Mouse (Mus musculus): ENCODE results near the gene Rgs3.

Rgs3 gene

DNA sequence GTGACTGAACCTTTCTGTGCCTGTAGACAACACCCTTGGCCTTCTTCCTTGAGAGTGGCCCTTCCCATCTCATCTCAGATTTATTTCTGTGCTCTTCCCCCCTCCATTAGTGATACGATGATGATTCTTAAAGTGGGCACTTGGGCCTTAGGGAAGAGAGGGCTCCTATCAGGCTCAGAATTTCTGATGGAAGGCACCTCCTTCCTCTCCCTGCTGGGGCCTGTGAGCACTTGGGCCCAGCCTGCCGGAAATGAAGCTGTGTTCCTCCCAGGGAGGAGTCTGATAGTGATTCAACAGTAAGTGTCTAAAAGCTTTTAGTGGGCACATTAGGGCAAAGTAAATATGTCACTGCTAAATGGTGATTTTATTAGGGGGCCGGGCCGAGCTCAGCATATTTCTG lies 67.7 kb downstream of the Rgs3 start:
- DNase-seq (ENCODE audit: low spot score): no peak

DNA sequence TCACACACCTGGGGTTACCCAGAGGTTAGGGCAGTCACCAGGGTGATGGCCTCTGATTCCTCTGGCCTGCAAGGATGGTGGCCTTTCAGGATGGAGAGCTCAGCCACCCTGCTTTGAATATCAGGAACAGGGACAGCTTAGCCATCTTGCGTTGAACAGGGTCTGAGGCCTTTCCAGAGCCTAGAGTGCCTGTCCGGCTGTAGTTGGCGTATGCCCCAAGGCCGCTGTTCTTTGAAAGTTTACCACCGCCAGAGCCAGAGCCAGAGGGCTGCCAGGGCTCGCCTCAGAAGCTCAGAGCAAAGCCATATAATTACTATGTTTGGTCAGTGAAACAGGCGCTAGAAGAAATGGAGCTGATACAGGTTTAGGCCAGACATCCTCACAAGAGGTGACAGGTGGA lies 68.9 kb downstream of the Rgs3 start:
- no peak for DNase-seq (ENCODE audit: low spot score)

DNA sequence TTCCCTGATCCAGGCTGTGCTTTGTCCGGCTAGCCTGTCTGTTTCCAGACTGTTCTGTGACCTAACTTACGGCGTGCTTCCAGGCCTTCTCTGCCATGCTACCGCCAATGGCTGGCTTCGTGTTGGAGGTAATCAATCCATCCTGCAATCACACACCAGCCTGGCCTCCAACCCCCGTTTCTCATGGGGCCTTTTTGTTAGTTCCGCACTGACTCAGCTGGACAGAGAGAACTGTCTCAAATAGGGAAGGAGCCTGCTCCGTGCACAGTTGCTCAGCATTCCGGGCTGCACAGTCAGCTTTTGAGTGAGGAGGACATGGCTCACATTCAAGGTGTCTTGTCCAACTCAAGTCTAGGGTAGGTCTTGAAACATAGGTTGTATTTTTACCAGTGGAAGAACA lies 69.8 kb downstream of the Rgs3 start:
- no peak for DNase-seq (ENCODE audit: low spot score)

DNA sequence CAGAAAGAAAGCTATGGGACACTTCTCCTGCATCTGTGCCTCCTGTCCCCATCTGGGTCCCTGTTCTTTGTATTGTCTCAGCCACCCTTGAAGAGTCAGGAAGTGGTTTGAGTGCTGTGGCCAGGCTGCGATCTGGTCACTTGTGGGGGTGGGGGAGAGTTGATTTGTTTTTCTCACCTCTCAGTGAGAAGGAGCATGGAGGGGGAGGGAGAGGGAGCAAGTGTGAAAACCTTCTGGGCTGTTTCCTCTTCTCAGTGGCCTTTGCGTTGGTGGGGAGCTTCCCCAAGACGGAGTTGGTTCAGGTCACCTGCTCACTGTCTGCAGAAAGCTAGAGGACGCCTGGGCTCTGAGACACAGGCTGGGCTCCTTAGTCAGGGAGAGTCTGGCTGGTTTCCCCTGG lies 70.3 kb downstream of the Rgs3 start:
- DNase-seq (ENCODE audit: low spot score): no peak

DNA sequence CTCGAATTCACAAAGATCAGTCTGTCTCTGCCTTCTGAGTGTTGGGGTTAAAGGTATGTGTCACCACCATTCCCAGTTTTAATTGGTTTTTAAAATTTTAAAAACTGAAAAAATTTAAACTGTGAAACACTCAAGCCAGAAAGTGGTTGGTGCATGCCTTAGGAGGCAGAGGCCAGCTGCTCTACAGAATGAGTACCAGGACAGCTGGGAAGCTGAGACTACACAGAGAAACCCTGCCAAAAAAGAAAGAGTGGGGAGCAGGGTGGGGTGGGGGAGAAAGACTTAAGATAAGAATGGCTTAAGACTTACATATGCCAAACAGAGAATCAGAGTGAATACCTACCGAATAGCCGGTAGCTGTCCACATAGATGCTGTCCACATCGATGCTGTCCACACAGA lies 73.6 kb downstream of the Rgs3 start:
- no peak for DNase-seq (ENCODE audit: low spot score)

DNA sequence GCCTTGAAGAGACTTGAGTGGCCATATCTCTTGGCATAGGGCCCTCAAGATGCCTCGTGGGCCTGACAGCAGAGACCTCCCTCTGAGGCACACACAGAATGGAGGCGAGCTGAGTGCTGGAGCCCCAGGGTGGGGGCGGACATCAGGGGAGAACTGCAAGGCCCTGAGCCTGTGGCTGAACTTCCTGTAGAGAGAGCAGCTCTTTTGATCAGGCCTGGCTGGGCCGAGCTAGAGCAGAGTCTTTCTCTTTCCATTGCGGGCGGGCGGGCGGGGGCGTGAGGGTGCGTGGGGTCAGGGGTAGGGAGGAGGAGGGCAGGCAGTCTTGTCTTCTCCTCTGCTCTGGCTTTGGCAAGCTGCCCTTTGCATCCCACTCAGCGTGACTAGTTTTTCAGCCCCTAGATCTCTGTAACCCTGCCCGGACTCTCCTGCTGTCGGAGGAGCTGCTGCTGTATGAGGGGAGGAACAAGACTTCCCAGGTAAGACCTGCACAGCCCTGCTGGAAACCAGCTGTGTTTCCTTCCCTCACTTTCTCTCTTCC lies 74.5 kb downstream of the Rgs3 start:
- no peak for DNase-seq (ENCODE audit: low spot score)

DNA sequence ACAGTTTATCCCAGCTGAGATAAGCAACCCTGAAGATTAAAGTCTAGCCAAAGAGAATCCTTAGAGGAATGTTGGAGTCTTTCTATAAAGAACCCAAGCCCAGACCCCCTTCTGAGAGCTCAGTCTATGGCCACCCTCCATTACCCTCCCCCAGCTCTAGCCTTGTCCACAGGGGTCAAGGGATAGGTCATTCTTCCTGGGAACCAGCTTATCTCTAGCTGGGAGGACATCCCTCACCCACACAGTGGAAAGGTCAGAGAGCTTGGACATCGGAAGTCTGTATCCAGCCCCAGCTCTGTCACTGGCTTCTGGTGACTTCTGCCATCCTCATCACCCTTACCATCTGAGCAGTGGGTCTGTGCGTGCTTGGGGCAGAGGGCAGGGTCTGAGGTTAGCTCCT lies 75.2 kb downstream of the Rgs3 start:
- no peak for DNase-seq (ENCODE audit: low spot score)

DNA sequence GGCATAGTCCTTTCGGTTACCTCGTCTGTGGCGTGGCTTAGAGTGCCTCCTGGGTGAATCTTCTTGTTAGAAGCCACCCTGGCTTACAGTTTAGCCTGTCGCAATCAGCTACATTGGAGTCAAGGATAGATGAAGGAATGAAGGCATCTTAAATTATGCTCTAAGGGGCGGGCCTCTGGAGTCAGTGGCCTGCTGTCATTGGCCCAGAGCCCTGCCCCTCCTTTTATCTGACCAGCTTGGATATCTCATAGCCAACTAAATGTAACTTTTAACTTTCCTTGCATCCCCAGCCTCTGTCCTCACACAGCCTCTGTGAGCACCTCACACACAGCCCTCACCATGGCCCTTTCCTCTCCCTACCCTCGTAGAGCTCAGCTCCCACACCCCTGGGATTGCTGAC lies 76.4 kb downstream of the Rgs3 start:
- no peak for DNase-seq (ENCODE audit: low spot score)

DNA sequence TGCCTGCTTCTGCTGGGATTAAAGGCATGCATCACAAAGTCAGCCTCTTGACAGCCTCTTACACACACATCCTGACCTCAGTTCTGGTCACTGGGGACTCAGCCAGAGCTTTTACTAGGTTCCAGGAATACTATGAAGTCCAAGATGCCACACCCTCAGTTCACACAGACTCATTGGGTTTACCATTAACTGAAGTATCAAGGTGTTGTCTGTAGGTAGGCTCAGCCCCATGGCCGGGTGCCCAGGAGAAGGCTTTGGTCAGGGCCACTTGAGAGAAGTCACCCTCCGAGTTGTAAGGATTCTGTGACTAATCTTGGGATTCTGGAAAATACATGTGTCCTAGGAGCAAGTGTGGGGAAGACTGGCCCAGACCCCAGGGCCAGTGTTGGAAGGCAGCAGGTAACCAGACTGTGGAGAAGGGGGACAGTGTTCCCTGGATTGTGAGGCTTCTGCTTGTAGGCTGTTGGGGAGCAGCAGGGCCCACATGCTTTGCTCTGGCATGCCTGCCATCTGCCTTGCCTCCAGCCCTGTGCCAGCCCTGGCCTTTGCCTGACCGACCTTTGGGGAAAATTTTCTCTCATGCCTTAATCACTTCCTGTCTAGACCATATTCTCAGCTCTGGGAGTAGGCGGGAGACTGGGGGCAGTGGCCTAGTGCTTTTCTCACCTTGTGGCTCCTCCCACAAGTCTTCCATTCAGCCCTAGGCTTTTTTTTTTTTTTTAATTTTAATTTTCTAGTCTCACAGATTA lies 78.4 kb downstream of the Rgs3 start:
- DNase-seq (ENCODE audit: low spot score): no peak

DNA sequence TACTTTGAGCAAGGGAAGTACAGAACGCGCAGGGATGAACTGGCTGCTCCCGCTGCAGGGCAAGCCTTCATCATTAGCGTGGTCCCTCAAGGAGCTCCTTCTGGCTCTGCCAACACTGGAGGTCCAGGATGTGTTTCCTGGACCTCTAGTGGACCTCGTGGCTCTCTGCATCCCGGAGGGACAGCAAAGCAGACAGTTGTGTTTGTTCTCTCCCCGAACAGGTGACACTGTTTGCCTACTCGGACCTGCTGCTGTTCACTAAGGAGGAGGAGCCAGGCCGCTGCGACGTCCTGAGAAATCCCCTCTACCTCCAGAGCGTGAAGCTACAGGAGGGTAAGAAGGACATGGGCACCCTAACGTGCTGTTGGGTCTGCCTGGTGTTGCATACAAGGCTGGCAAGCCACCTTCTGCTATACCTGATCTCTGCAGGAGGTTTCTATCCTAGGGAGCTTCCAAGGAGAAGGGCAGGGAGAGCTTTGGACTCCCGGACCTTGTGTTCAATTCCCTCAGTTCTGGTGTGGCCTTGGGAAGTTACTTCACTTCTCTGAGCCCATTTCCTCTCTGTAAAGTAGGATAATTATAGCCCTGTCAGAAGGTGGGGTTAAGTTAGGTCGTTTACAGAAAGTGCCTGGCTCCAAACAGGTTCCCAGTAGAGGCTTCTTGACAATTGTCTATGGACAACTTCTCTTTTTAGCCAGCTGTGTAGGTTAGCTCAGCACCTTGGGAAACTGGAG lies 81.0 kb downstream of the Rgs3 start:
- no peak for DNase-seq (ENCODE audit: low spot score)

DNA sequence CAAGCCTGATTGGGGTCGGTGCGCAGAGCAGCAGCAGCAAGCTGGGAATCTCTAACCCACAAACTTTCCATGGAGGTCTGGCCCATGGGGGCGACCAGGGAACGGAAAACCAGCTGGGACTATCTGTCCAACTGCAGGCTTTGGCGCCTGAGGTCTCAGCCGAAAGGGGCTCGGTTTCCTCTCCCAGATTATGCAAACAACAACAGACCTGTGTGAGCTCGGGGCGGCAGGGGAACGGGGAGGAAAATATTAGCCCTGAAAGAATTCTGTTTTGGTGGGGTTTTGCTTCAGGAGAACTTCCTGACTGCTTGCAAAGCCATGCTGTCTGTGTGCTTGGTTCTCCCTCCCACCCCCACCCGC lies 81.6 kb downstream of the Rgs3 start:
- no peak for DNase-seq (ENCODE audit: low spot score)

DNA sequence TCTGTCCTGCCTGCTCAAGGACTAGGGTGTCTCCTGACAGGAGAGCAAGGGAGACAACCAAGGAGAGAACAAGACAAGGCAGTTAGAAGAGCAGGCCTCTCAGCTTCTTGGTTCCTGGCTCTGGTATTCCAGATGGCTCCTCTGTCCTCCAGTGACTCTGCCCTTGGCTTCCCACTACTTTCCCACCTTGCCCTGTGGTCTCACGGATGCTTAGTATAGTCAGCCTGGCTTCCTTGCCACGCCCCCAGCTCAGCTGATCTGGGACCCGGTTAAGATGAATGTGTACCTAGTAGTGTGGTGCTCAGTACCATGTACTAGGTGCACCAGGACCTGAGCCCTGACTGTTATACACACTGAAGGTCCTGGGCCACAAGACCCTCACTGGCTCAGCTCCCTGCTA lies 82.0 kb downstream of the Rgs3 start:
- no peak for DNase-seq (ENCODE audit: low spot score)

DNA sequence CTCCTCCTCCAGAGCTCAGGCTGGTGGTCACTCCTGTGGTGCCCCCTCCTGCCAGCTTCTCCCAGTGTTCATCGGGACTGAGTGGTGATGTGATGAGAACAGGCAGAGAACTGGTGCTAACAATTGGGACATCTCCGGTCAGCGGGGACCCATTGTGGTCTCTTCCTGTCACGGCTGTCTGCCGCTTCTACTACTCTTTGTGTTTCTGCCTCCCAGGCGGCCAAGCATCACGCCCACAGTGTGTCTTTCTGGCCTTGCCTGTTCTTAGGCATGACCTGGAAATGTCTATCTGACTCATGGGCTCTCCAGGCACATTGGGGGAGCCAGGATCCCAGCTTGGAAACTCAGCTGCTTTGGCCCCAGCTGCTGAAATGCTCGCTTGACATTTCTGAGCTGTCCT lies 83.8 kb downstream of the Rgs3 start:
- no peak for DNase-seq (ENCODE audit: low spot score)

DNA sequence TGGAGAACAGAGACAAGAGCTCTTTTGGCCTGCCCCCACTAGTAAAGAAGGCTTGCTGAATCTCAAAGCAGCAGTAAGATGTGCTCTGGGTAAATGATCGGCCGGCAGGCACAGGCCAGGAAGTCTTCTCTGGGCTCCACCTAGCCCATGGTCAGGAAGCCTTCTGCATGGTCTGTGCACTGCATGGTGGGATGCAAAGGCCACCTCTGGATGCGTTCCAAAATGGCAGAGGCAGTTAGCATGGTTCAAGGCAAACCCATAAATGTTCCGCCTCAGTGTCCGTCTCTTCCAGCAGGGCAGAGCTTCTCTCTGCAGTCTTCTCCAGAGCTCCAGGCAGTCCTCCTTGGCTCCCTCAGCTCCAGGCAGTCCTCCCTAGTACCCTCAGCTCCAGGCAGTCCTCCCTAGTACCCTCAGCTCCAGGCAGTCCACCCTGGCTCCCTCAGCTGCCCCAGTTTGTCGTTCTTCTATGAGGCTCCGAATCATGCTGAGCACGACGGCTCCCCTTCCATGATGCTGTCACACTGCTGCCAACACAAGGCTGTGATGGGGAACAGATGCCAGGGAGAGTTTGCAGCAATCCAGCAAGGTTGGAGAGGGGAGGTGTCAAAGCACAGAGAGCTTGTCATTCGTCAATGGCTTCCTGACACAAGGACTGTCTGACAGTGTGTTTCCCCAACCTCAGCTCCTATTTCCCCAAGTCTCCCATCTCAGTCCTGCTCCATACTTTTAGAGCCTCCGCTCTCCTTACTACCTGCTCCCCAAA lies 84.6 kb downstream of the Rgs3 start:
- DNase-seq (ENCODE audit: low spot score): no peak

DNA sequence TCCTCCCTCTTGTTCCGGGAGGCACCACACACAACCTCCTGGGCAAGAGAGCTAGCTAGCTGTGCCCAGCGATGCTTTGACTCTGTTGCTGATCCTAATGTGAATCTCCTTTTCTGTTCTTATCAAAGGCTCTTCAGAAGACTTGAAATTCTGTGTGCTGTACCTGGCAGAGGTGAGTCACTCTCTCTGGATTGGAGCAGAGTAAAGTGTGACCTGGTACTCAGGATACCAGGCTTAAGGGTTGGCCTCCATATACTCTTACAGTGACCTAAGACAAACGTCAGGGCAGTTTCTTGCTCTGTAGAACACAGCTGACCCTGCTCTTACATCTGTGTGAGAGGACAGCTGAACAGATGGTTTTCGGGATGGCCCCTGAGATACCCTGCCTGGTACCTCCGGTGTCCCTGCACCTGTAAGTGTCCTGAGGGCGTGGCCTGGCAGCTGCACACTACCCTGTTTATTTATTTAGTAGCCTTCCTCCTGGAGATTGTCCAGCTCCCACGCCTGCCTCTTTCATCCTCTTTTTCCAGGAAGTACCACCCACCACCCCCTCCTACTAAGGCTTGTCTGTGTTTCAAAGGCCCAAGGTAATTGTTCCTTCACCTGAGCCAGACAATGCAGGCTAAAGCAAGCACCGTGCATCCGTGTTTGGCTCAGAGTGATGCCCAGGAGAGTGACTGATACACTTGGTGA lies 87.1 kb downstream of the Rgs3 start:
- DNase-seq (ENCODE audit: low spot score): no peak

DNA sequence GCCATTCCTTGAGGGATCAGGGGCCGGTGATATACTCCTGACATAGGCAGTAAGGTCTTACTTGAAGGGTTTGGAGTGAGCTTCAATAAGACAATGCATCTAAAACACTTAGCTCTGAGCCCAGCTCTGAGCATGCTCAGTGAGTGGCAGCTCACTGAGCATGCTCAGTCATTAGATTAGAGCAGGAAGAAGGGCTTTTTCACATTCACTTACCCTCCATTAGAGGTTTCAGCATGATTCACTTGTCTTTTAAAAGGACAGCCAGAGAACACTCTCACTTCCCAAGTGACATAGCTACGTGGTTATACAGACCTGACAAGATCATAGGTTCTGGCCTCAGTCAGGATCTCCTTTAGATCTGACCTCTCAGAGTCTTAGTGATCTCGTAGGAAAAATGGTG lies 89.2 kb downstream of the Rgs3 start:
- DNase-seq (ENCODE audit: low spot score): no peak

DNA sequence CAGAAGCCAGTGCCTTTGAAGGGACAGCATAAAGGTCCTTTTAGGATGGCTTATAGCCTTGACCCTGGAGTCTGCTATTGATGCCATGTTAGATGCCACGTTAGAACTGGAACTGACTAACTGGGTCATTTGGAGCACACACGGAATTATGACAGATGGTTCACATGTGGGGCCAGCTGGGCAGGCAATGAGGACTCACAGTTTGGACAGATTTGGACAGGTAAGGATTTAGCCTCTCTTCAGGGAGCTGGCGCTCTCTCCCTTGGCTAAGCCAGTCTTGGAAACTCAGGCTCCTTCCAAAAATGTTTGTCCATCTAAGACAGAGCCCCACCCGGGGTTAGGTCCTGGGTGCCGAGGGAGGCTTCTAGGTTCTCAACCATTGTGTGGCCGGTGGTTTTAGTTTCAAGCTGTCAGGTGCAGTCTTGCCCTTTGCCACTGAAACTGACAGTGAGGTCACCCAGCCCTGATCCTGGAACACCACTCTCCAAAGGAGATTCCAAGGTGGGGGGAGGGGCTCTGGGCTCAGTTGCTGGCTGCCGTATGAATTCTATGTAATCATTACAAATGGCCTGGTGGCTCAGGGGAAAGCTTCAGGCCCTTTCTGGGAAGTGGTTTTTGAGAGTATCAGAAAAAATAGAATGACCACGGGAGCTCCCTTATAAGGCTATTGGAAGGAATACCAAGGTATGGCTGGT lies 90.0 kb downstream of the Rgs3 start:
- DNase-seq (ENCODE audit: low spot score): no peak

DNA sequence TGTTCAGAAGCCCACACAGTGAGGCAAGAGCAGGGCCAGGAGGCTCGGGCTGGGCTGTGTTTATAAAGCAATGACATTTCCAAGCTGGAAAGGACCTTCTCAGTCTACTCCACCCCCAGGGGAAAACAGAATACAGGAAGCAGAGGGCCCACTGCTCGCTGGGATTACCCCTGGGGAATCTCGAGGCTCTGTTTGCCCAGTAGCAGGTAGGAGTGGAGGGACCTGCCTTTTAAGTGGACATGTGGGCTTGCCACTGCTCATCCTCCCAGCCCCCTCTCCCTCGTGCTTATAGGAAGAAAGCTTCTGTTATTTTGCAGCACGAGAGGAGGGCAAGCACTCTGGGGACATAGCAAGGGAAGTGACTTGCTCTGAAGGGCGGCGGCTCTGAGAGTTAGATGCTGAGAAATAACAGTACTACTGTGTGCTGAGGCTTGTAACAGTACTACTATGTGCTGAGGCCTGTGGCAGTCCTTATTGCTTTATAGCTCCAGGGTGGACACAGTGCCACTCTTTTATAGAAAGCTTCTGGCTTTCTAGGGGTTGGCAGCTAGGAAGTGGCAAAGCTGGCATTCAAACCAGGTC lies 91.6 kb downstream of the Rgs3 start:
- no peak for DNase-seq (ENCODE audit: low spot score)

DNA sequence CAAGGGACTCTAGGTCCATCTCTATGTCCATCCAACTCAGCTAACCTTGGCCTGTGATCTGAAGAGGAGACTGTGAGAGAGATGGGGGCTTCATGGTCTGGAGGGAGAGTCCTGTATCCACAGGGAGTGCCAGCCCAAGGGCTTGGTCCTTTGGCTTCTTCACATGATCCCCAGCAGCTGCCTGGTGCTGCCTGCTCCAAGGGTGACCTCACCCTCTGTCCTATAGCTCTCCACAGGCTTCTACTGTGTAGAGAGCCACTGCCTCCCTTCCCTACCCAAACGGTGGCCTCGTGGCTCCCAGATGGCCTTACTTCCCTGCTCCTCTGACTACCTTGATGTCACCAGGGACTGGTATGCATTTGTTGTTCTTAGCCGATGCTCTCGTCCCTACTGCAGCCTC lies 92.6 kb downstream of the Rgs3 start:
- no peak for DNase-seq (ENCODE audit: low spot score)

DNA sequence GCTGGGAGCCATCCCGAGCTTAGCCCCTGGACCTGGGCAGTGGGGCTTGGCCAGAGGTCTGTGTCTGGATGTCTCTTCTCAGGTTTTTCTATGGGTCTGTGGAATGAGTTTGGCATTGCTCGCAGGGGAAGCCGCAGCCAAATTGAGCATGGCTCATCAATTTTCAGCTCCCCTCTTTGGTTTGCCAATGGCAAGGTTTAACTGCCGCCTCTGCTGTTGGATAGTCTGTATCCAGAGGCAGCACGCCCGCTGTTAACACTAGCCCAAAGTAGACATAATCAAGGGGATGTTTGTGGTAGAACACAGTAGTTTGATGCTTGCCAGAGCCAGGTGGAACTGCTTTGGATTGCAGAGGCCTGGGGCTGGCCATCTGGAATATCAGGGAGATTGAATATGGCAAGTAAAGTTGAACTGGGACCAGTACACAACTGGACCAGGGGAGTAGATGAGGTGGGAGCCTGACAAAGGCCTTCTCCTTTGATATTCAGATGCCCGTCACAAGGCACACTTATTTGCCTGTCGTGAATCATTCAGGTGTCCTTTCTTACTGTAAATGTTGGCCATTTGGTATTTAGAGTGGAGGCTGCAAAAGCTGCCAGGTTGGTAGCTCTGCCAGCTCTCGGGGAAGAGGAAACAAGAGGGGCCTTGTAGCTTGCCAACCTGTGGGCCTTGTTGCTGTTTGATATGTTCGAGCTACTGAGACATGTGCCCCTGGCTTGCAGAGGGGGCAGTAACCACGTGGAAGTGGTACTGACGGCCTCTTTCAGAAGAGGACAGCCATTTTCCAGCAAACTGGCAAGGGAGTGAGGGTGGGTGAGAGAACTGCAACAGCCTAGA lies 93.5 kb downstream of the Rgs3 start:
- no peak for DNase-seq (ENCODE audit: low spot score)

All from urinary bladder, postnatal 10 days (tissue).